Mouse (Mus musculus) CH12.LX (cell line): ENCODE results near the gene Gemin8.

Experiments used
- CTCF ChIP-seq, 2 experiments: IDR thresholded peaks in 1 of 2; conservative IDR thresholded peaks in 1 of 2; 2 replicates each; pipeline ENCODE4 v1.5.1; 2011 to 2012; ENCODE audit warnings: low read depth in 2 of 2, low read length in 2 of 2, improper control_type of control experiment in 1 of 2, inconsistent platforms in 1 of 2, mild to moderate bottlenecking in 1 of 2, moderate library complexity in 1 of 2
- E2F4 ChIP-seq: IDR thresholded peaks from 2 replicates; pipeline ENCODE4 v1.6.1; 2011; ENCODE audit warnings: low read depth, low read length, improper control_type of control experiment; ENCODE audit not compliant: insufficient replicate concordance
- EP300 ChIP-seq: IDR thresholded peaks from 2 replicates; pipeline ENCODE4 v1.6.1; 2011; ENCODE audit warnings: low read length, improper control_type of control experiment
- POLR2A ChIP-seq: IDR thresholded peaks from 2 replicates; pipeline ENCODE4 v1.6.1; 2011; ENCODE audit warnings: low read depth, mild to moderate bottlenecking, improper control_type of control experiment, low read length
- SIN3A ChIP-seq: IDR thresholded peaks from 2 replicates; pipeline ENCODE4 v1.6.1; 2012; ENCODE audit warnings: low read length, improper control_type of control experiment, inconsistent platforms
- SMC3 ChIP-seq: IDR thresholded peaks from 2 replicates; pipeline ENCODE4 v1.6.1; 2011; ENCODE audit warnings: low read depth, low read length, improper control_type of control experiment

DNA sequence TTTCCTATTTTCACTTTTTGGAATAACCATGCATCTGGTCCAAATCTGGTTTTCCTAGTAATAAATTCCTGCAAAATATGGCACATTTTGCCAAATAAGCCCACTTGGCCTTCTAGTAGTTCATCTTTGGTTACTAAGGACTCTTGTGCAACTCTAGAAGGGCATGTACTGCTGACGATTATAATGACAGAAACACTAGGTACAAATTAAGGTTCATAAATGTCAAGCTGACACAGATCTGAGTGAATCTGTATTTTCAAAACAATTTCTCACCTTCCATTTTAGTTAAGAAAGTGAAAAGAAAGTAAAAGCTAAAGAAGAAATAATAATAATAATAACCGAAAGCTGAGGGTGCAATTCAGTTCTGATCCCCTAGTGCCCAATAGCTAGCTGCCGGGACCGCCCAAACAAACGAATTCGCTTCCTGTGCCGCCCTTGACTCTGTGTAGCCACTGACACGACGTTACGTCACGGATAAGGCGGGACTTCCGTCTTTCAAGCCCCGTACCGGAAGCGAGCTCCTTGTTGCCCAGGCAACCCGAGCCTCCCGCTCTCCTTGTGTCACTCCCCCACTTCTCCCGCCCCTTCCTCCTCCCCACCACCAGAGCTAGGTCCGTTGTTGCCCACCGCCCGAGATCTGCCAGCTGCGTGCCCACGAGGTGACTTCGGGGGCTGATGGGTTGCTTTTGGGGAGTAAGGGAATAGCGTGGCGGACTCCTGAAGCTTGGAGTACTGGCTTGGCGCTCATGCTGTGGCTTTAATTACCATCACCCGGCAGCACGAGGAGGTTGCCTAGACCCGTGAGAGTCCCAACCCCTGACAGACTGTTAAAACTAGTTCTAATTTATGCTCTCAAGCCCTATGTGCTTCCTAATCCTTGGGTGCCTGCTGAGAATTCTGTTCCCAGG is at the start of gene Gemin8:
- TF ChIP-seq CTCF (conservative IDR thresholded peaks at IDR 0.05 in 1 of 2, IDR thresholded peaks at IDR 0.05 in 1 of 2; ENCODE audit: low read depth in 2 of 2, low read length in 2 of 2) (no peak), SMC3 (no peak), EP300 (no peak), SIN3A (peak; percentile 80), POLR2A (peak; percentile 49), E2F4 (no peak)
